Mouse (Mus musculus): Measurements from ENCODE around the gene Pik3c2a. TPM values are rescaled to one million over a fixed set of nuclear protein-coding genes. Genes with fewer than 3 reads are reported as not detected.

Pik3c2a gene
- 26.0 and 26.9 TPM in 2 replicates for polyA plus RNA-seq (2015; fragmentation: Nextera tagmentation; extraction: Ambion mirVana)

DNA sequence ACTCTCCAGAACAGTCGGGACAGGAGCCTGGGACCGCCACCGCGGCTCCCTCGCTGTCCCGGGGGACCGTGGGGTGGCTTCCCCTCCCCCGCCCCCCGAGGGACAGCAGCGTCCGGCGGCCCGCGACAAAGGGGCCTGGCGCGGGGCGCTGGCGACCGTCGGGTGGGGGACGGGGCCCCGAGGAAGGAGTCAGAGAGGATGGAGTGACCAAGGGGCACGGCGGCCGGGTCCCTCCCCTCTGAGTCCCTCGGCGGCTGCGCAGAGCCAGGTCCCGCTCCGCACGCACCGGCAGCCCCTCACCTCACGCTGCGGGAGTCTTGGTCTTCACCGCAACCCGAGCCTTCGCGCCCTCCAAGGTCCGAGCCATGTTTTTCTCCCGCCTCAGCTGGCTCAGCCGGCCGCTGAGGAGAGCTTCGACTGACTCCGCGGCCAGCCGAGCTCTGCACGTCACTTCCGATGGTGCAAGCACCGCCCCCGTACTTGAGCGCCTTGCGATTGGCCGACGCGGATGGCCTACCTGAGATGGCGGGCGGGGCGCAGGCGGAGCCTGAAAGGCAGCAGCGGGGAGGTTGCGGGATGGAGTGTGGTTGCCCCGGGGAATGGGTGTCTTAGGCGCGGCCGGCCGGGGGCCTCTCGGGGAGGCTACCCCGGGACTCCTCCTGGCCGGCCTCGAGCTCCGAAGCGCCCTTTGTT lies at the start of gene Pik3c2a:
Pik3c2a (minus strand) TSS at position 446 of the 693 bp plus-strand sequence.
- peaks cover 9% of the 10 kb centered on the region for H3K4me1 ChIP-seq (replicated peaks; ENCODE audit: control insufficient read depth, insufficient read depth, low read length)
- peak within 1 kb of the TSS; percentile 95 for H3K27ac ChIP-seq (ENCODE audit: low read length)
- H3K4me3 ChIP-seq (ENCODE audit: low read length), result peak within 1 kb of the TSS; percentile 91
- no peaks in the 10 kb centered on the region for H3K27me3 ChIP-seq (ENCODE audit: control insufficient read depth, insufficient read depth, low read depth, low read length)
- H3K9me3 ChIP-seq (ENCODE audit: control insufficient read depth, low read length), result no peaks in the 10 kb centered on the region
- peak; percentile 98 for ATAC-seq (ENCODE audit: low read depth)
- H3K4me2 ChIP-seq (ENCODE audit: low read depth, low read length), result peak within 1 kb of the TSS; percentile 91
- H3K9ac ChIP-seq (ENCODE audit: low read length), result peak within 1 kb of the TSS; percentile 86
- H3K36me3 ChIP-seq (ENCODE audit: control insufficient read depth, insufficient read depth, low read length), result no peaks in the 10 kb centered on the region
- WGBS, result under 1% methylated on average over 68 of the region's 72 CpGs

DNA sequence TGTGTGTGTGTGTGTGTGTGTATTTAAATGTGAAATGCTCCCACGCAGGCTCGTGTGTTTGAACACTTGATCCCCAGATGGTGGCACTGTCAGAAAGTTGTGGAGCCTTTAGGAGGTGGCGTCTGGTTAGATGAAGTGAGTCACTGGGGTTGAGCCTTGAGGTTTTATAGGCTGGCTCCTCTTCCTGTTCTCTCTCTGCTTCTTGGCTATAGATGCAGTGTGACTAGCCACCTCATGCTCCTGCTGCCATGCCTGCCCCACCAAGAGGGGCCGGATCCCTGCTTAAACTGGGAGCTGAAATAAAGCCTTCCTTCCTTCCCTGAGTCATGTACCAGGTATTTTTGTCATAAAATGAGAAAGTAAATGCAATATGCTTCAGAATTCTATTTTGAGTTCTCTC lies 47.9 kb upstream of the Pik3c2a start:
- WGBS, result 68% methylated on average over 4 of the region's 4 CpGs

DNA sequence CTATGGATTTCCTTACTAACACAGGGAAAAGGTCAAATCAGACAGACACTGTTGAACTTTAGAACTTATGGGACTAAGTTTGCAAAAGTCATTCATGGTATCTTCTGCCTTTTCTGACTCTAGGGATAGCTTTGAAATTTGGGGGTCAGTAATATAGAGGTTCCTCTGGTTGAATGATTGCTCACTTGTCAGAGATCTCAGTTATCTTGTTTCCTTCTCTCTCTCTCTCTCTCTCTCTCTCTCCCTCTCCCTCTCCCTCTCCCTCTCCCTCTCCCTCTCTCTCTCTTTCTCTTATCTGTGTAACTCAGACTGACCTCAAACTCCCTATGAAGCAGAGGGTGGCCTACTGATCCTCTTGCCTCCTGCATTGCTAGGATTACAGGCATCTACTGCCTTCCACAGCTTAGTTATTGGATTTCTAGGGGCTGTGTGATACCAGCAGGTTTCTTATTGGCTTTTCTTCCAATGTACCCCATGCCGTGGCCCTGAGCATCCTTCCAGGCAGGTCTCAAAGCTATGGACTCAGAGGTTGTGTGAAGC lies 41.9 kb upstream of the Pik3c2a start:
- no peak overlapping the region for H3K9ac ChIP-seq (ENCODE audit: low read length)
- no peaks in the 10 kb centered on the region for H3K36me3 ChIP-seq (ENCODE audit: control insufficient read depth, insufficient read depth, low read length)
- 69% methylated on average over 1 of the region's 1 CpGs for WGBS
- H3K27ac ChIP-seq (ENCODE audit: low read length), result no peak overlapping the region
- no peak overlapping the region for H3K4me3 ChIP-seq (ENCODE audit: low read length)
- ATAC-seq (ENCODE audit: low read depth), result no peak
- H3K9me3 ChIP-seq (ENCODE audit: control insufficient read depth, low read length), result no peaks in the 10 kb centered on the region
- H3K4me2 ChIP-seq (ENCODE audit: low read depth, low read length), result no peak overlapping the region
- no peaks in the 10 kb centered on the region for H3K4me1 ChIP-seq (replicated peaks; ENCODE audit: control insufficient read depth, insufficient read depth, low read length)
- H3K27me3 ChIP-seq (ENCODE audit: control insufficient read depth, insufficient read depth, low read depth, low read length), result no peaks in the 10 kb centered on the region

More for the DNA sequence above, 47.9 kb upstream of the Pik3c2a start:
- H3K27me3 ChIP-seq (ENCODE audit: control insufficient read depth, insufficient read depth, low read depth, low read length), result no peaks in the 10 kb centered on the region
- H3K9ac ChIP-seq (ENCODE audit: low read length), result no peak overlapping the region
- H3K4me2 ChIP-seq (ENCODE audit: low read depth, low read length), result no peak overlapping the region
- ATAC-seq (ENCODE audit: low read depth), result no peak
- H3K36me3 ChIP-seq (ENCODE audit: control insufficient read depth, insufficient read depth, low read length), result no peaks in the 10 kb centered on the region
- H3K4me3 ChIP-seq (ENCODE audit: low read length), result no peak overlapping the region
- no peaks in the 10 kb centered on the region for H3K9me3 ChIP-seq (ENCODE audit: control insufficient read depth, low read length)
- no peaks in the 10 kb centered on the region for H3K4me1 ChIP-seq (replicated peaks; ENCODE audit: control insufficient read depth, insufficient read depth, low read length)
- no peak overlapping the region for H3K27ac ChIP-seq (ENCODE audit: low read length)

DNA sequence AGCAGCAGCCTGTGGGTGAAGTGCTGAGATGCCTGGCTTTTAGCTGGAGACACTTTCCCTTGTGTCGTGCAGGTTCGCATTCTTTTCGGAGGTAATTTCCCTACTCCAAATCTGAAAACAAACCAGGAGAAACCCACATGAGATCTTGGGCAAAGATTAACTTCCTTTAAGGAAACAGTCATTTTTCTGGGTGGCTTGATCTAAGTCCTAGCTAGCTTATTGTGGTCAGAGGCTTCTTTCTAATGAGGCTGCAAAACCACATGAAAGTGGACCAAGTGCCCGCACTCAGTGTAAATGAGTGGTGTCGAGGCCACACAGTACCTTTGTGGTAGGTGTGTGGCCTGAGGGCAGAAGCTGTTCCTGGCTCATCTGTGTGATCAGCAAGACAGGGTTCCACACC lies 41.0 kb upstream of the Pik3c2a start:
- 53% methylated on average over 5 of the region's 5 CpGs for WGBS
- peak; percentile 10; the same call in 1 of the 2 replicates for ATAC-seq (ENCODE audit: low read depth)
- H3K4me2 ChIP-seq (ENCODE audit: low read depth, low read length), result no peak overlapping the region
- no peak overlapping the region for H3K4me3 ChIP-seq (ENCODE audit: low read length)
- no peaks in the 10 kb centered on the region for H3K27me3 ChIP-seq (ENCODE audit: control insufficient read depth, insufficient read depth, low read depth, low read length)
- H3K9ac ChIP-seq (ENCODE audit: low read length), result no peak overlapping the region
- no peaks in the 10 kb centered on the region for H3K36me3 ChIP-seq (ENCODE audit: control insufficient read depth, insufficient read depth, low read length)
- H3K9me3 ChIP-seq (ENCODE audit: control insufficient read depth, low read length), result no peaks in the 10 kb centered on the region
- peak overlapping the region; percentile 44; the same call in 1 of the 2 replicates for H3K27ac ChIP-seq (ENCODE audit: low read length)
- no peaks in the 10 kb centered on the region for H3K4me1 ChIP-seq (replicated peaks; ENCODE audit: control insufficient read depth, insufficient read depth, low read length)

DNA sequence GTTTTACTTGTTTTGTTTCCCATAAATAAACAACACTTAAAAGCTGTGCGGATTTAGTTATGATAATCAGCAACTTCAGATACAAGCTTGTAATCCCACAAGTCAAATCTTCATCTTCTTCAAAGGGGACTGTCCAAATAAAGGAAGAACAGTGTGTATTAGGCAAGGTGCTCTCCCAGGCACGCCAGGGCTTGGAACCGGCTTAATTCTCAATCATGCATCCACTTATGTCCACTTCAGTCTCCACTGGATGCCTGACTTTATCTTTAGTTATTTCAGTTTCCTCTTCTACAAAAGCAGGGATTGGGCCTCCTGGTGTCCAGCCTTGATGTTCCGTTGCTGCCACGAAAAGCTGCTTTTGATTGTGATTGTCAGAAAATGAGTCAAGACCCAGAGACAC lies 40.5 kb upstream of the Pik3c2a start:
- 52% methylated on average over 5 of the region's 5 CpGs for WGBS
- Histone ChIP-seq H3K9ac (ENCODE audit: low read length) (no peak overlapping the region), H3K4me2 (ENCODE audit: low read depth, low read length) (no peak overlapping the region), H3K27ac (ENCODE audit: low read length) (no peak overlapping the region), H3K4me1 (replicated peaks; ENCODE audit: control insufficient read depth, insufficient read depth, low read length) (no peaks in the 10 kb centered on the region), H3K4me3 (ENCODE audit: low read length) (no peak overlapping the region), H3K36me3 (ENCODE audit: control insufficient read depth, insufficient read depth, low read length) (no peaks in the 10 kb centered on the region), H3K9me3 (ENCODE audit: control insufficient read depth, low read length) (no peaks in the 10 kb centered on the region), H3K27me3 (ENCODE audit: control insufficient read depth, insufficient read depth, low read depth, low read length) (no peaks in the 10 kb centered on the region)
- ATAC-seq (ENCODE audit: low read depth), result no peak

DNA sequence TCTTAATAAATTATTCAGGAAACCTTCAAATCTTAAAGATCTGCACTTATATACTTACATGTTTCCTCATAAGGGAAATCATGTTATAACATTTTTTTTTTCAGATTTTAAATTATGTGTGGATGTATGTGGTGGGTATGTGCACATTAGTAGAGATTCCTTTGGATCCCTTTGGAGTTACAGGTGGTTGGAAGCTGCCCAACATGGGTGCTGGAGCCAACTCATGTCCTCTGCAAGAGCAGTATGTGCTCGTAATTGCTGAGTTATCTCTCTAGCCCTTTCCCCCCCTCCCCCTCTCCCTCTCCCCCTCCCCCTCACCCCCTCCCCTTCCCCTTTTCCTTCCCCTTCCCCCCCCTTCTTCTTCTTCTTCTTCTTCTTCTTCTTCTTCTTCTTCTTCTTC lies 39.9 kb upstream of the Pik3c2a start:
- Histone ChIP-seq H3K9me3 (ENCODE audit: control insufficient read depth, low read length) (no peaks in the 10 kb centered on the region), H3K4me3 (ENCODE audit: low read length) (no peak overlapping the region), H3K27me3 (ENCODE audit: control insufficient read depth, insufficient read depth, low read depth, low read length) (no peaks in the 10 kb centered on the region), H3K36me3 (ENCODE audit: control insufficient read depth, insufficient read depth, low read length) (no peaks in the 10 kb centered on the region), H3K4me2 (ENCODE audit: low read depth, low read length) (no peak overlapping the region), H3K4me1 (replicated peaks; ENCODE audit: control insufficient read depth, insufficient read depth, low read length) (no peaks in the 10 kb centered on the region), H3K27ac (ENCODE audit: low read length) (no peak overlapping the region), H3K9ac (ENCODE audit: low read length) (no peak overlapping the region)
- ATAC-seq (ENCODE audit: low read depth), result no peak
- WGBS, result 8% methylated on average over 1 of the region's 1 CpGs

DNA sequence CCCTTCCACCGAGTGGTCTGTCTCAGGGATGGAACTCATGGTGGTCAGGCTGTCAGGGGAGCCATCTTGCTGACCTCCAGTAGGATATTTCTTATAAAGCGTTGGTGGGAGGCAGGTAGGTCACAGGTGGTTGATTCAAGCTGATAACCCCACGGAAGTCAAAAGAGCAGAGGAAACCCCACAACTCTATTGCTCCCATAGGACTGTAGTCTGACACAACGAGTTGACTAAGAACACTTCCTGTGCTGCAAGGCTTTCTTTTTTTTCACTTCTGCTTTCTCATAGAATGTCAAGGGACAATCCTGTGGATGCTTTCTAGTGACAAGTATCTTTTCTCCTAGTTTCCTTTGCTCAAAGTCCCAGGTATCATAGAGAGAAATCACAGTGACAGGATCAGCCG lies 33.0 kb upstream of the Pik3c2a start:
- H3K4me3 ChIP-seq (ENCODE audit: low read length), result no peak overlapping the region
- H3K4me2 ChIP-seq (ENCODE audit: low read depth, low read length), result no peak overlapping the region
- H3K27ac ChIP-seq (ENCODE audit: low read length), result no peak overlapping the region
- no peaks in the 10 kb centered on the region for H3K9me3 ChIP-seq (ENCODE audit: control insufficient read depth, low read length)
- ATAC-seq (ENCODE audit: low read depth), result no peak
- no peak overlapping the region for H3K9ac ChIP-seq (ENCODE audit: low read length)
- H3K27me3 ChIP-seq (ENCODE audit: control insufficient read depth, insufficient read depth, low read depth, low read length), result no peaks in the 10 kb centered on the region
- H3K4me1 ChIP-seq (replicated peaks; ENCODE audit: control insufficient read depth, insufficient read depth, low read length), result no peaks in the 10 kb centered on the region
- H3K36me3 ChIP-seq (ENCODE audit: control insufficient read depth, insufficient read depth, low read length), result no peaks in the 10 kb centered on the region
- 69% methylated on average over 5 of the region's 5 CpGs for WGBS

DNA sequence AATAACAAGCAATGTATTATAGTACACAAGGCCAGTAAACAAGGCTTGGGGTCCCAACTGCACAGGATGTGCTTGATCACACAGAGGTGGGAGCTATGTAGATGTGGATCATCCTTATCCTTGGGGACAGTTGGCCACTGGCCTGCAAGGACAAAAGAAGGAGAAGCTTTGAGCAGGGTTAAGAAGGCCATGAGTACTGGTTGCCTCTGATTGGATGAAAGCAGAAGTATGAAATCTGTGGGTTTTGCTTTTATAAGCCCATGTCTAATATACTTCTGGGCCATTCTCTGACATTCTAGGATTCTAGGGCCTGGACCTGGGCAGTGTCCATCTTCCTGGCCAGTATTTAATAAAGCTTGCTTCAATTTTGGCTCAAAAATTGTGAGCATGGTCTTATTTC lies 32.6 kb upstream of the Pik3c2a start:
- no peak overlapping the region for H3K27ac ChIP-seq (ENCODE audit: low read length)
- no peaks in the 10 kb centered on the region for H3K4me1 ChIP-seq (replicated peaks; ENCODE audit: control insufficient read depth, insufficient read depth, low read length)
- H3K27me3 ChIP-seq (ENCODE audit: control insufficient read depth, insufficient read depth, low read depth, low read length), result no peaks in the 10 kb centered on the region
- no peak overlapping the region for H3K4me3 ChIP-seq (ENCODE audit: low read length)
- no peaks in the 10 kb centered on the region for H3K9me3 ChIP-seq (ENCODE audit: control insufficient read depth, low read length)
- no peaks in the 10 kb centered on the region for H3K36me3 ChIP-seq (ENCODE audit: control insufficient read depth, insufficient read depth, low read length)
- no peak overlapping the region for H3K4me2 ChIP-seq (ENCODE audit: low read depth, low read length)
- ATAC-seq (ENCODE audit: low read depth), result no peak
- H3K9ac ChIP-seq (ENCODE audit: low read length), result no peak overlapping the region

DNA sequence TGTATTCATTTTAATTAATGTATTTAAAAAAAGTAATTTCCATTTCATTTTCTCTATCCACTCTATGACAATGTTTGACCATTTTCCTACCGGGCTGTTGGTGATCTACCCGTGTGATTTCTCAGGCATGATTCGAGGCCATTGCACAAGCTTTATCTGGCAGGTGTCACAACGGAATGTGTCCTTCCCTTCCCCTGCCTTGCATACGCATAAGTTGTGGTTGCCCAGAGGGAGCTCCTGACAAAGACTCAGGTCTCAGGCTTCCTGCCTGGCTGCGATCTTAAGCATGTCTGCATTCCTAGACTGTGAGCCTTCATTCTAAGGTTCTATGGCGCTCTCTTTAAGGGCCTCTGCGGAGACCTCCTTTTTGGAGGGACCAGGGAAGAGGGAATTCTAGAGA lies 18.9 kb upstream of the Pik3c2a start:
- H3K4me1 ChIP-seq (replicated peaks; ENCODE audit: control insufficient read depth, insufficient read depth, low read length), result peaks cover 3% of the 10 kb centered on the region
- H3K36me3 ChIP-seq (ENCODE audit: control insufficient read depth, insufficient read depth, low read length), result no peaks in the 10 kb centered on the region
- H3K27me3 ChIP-seq (ENCODE audit: control insufficient read depth, insufficient read depth, low read depth, low read length), result no peaks in the 10 kb centered on the region
- H3K4me2 ChIP-seq (ENCODE audit: low read depth, low read length), result no peak overlapping the region
- H3K9ac ChIP-seq (ENCODE audit: low read length), result no peak overlapping the region
- no peaks in the 10 kb centered on the region for H3K9me3 ChIP-seq (ENCODE audit: control insufficient read depth, low read length)
- H3K27ac ChIP-seq (ENCODE audit: low read length), result no peak overlapping the region
- H3K4me3 ChIP-seq (ENCODE audit: low read length), result no peak overlapping the region
- WGBS, result 30% methylated on average over 8 of the region's 8 CpGs
- 0 out of 2 replicates have a peak, but pooled peaks have one; percentile 25 for ATAC-seq (ENCODE audit: low read depth)

Data from lung, embryonic 16.5 days (tissue).